Mouse (Mus musculus): ENCODE measurements around the gene Cd59b. TPM values are rescaled to one million over a fixed set of nuclear protein-coding genes. Genes with fewer than 3 reads are reported as not detected.

The Cd59b gene
- polyA plus RNA-seq, 1 experiment = 1.9 TPM

- Histone ChIP-seq H3K4me3 (ENCODE audit: insufficient read depth, low read length) (no peak overlapping the region), H3K27ac (ENCODE audit: insufficient read depth, low read depth, low read length) (no peak overlapping the region), H3K4me1 (ENCODE audit: control insufficient read depth, insufficient read depth, low read length) (no peaks in the 10 kb centered on the region)
- TF ChIP-seq CTCF (IDR thresholded peaks at IDR 0.05; ENCODE audit: low read depth, low read length) (no peak), POLR2A (IDR thresholded peaks at IDR 0.05; ENCODE audit: borderline replicate concordance, low read depth, low read length) (no peak)
These were observed 60.5 kb downstream of the Cd59b start for GRCm38 (mm10) chr2:104130165-104130564.

- no peak overlapping the region for H3K27ac ChIP-seq (ENCODE audit: insufficient read depth, low read depth, low read length)
- TF ChIP-seq CTCF (IDR thresholded peaks at IDR 0.05; ENCODE audit: low read depth, low read length) = peak; percentile 45; the same call in 1 of the 2 replicates
- no peak for TF ChIP-seq POLR2A (IDR thresholded peaks at IDR 0.05; ENCODE audit: borderline replicate concordance, low read depth, low read length)
These were observed 61.3 kb downstream of the Cd59b start for GRCm38 (mm10) chr2:104130969-104131368.

GRCm38 (mm10) chr2:104132266-104132859 lies 62.7 kb downstream of the Cd59b start:
- Histone ChIP-seq H3K27ac (ENCODE audit: insufficient read depth, low read depth, low read length) (no peak overlapping the region), H3K4me3 (ENCODE audit: insufficient read depth, low read length) (no peak overlapping the region), H3K4me1 (ENCODE audit: control insufficient read depth, insufficient read depth, low read length) (no peaks in the 10 kb centered on the region)
- TF ChIP-seq CTCF (IDR thresholded peaks at IDR 0.05; ENCODE audit: low read depth, low read length) (no peak), POLR2A (IDR thresholded peaks at IDR 0.05; ENCODE audit: borderline replicate concordance, low read depth, low read length) (no peak)

More at GRCm38 (mm10) chr2:104130969-104131368, 61.3 kb downstream of the Cd59b start:
- no peak overlapping the region for H3K4me3 ChIP-seq (ENCODE audit: insufficient read depth, low read length)
- H3K4me1 ChIP-seq (ENCODE audit: control insufficient read depth, insufficient read depth, low read length) = no peaks in the 10 kb centered on the region

GRCm38 (mm10) chr2:104133042-104133810 lies 63.6 kb downstream of the Cd59b start:
- Histone ChIP-seq H3K4me1 (ENCODE audit: control insufficient read depth, insufficient read depth, low read length) (no peaks in the 10 kb centered on the region), H3K27ac (ENCODE audit: insufficient read depth, low read depth, low read length) (no peak overlapping the region), H3K4me3 (ENCODE audit: insufficient read depth, low read length) (no peak overlapping the region)
- TF ChIP-seq CTCF (IDR thresholded peaks at IDR 0.05; ENCODE audit: low read depth, low read length) = no peak
- TF ChIP-seq POLR2A (IDR thresholded peaks at IDR 0.05; ENCODE audit: borderline replicate concordance, low read depth, low read length) = no peak

GRCm38 (mm10) chr2:104134150-104135056 lies 64.8 kb downstream of the Cd59b start:
- TF ChIP-seq POLR2A (IDR thresholded peaks at IDR 0.05; ENCODE audit: borderline replicate concordance, low read depth, low read length) = no peak
- TF ChIP-seq CTCF (IDR thresholded peaks at IDR 0.05; ENCODE audit: low read depth, low read length) = peak; percentile 56
- H3K4me3 ChIP-seq (ENCODE audit: insufficient read depth, low read length) = no peak overlapping the region
- H3K27ac ChIP-seq (ENCODE audit: insufficient read depth, low read depth, low read length) = no peak overlapping the region
- no peaks in the 10 kb centered on the region for H3K4me1 ChIP-seq (ENCODE audit: control insufficient read depth, insufficient read depth, low read length)

GRCm38 (mm10) chr2:104135920-104136319 lies 66.3 kb downstream of the Cd59b start:
- no peak overlapping the region for H3K4me3 ChIP-seq (ENCODE audit: insufficient read depth, low read length)
- no peak for TF ChIP-seq CTCF (IDR thresholded peaks at IDR 0.05; ENCODE audit: low read depth, low read length)
- no peak for TF ChIP-seq POLR2A (IDR thresholded peaks at IDR 0.05; ENCODE audit: borderline replicate concordance, low read depth, low read length)
- H3K4me1 ChIP-seq (ENCODE audit: control insufficient read depth, insufficient read depth, low read length) = no peaks in the 10 kb centered on the region
- no peak overlapping the region for H3K27ac ChIP-seq (ENCODE audit: insufficient read depth, low read depth, low read length)

Other genes with a start within 250 kb of the Cd59b start
- 281 and 284 TPM in 2 replicates for gene Lmo2, start 111.9 kb upstream of the Cd59b start, polyA plus RNA-seq (2012; ENCODE audit: insufficient read depth, insufficient read length, missing spikeins)
- gene Fbxo3, start 42.1 kb upstream of the Cd59b start, polyA plus RNA-seq (2012; ENCODE audit: insufficient read depth, insufficient read length, missing spikeins) = 43.2 and 44.3 TPM in 2 replicates
- gene 4931422A03Rik, start 41.5 kb upstream of the Cd59b start, polyA plus RNA-seq (2012; ENCODE audit: insufficient read depth, insufficient read length, missing spikeins) = not detected in 2 replicates
- 0.66 TPM in 1 of 2 replicates, not detected in the other for gene Gm10912, start 4.0 kb upstream of the Cd59b start, polyA plus RNA-seq (2012; ENCODE audit: insufficient read depth, insufficient read length, missing spikeins)
- gene Gm10799, start 1.3 kb upstream of the Cd59b start, polyA plus RNA-seq (2012; ENCODE audit: insufficient read depth, insufficient read length, missing spikeins) = not detected in 2 replicates
- gene Cd59a, start 26.0 kb downstream of the Cd59b start, polyA plus RNA-seq (2012; ENCODE audit: insufficient read depth, insufficient read length, missing spikeins) = 16.3 and 17.4 TPM in 2 replicates
- not detected in 2 replicates for gene A930018P22Rik, start 52.9 kb downstream of the Cd59b start, polyA plus RNA-seq (2012; ENCODE audit: insufficient read depth, insufficient read length, missing spikeins)

Measured in bone marrow macrophage, adult 2 months (primary cell).